Mouse (Mus musculus) ES-Bruce4 (cell line): ENCODE results near the gene Gm9747. TPM values are rescaled to one million over a fixed set of nuclear protein-coding genes. Genes with fewer than 3 reads are reported as not detected.

Source experiments
- H3K27ac ChIP-seq: 2 replicates; pipeline ENCODE4 v1.5.1; 2012; ENCODE audit warnings: low read length, inconsistent platforms; ENCODE audit not compliant: insufficient read depth
- H3K27me3 ChIP-seq: 2 replicates; pipeline ENCODE4 v1.6.1; 2012; ENCODE audit warnings: mild to moderate bottlenecking, low read length, inconsistent platforms; ENCODE audit not compliant: control insufficient read depth, poor library complexity, insufficient read depth, severe bottlenecking
- H3K36me3 ChIP-seq: 2 replicates; pipeline ENCODE4 v1.6.1; 2012; ENCODE audit warnings: inconsistent platforms, mild to moderate bottlenecking, low read length, moderate library complexity; ENCODE audit not compliant: control insufficient read depth, poor library complexity, insufficient read depth, severe bottlenecking
- H3K4me1 ChIP-seq: one replicate; pipeline ENCODE4 v1.8.1; 2011; ENCODE audit warnings: low read length; ENCODE audit not compliant: control insufficient read depth, insufficient read depth
- H3K4me3 ChIP-seq: 2 replicates; pipeline ENCODE4 v1.5.1; 2011; ENCODE audit warnings: low read depth, mild to moderate bottlenecking, low read length
- H3K9ac ChIP-seq: 2 replicates; pipeline ENCODE4 v1.6.1; 2012; ENCODE audit warnings: low read depth, mild to moderate bottlenecking, inconsistent platforms; ENCODE audit not compliant: poor library complexity, severe bottlenecking
- H3K9me3 ChIP-seq: replicated peaks from 2 replicates; pipeline ENCODE4 v1.6.1; 2012; ENCODE audit warnings: mild to moderate bottlenecking, low read length, inconsistent platforms; ENCODE audit not compliant: control insufficient read depth, poor library complexity, insufficient read depth, severe bottlenecking
- CTCF ChIP-seq: IDR thresholded peaks from one replicate; pipeline ENCODE4 v1.8.1; 2011; ENCODE audit warnings: low read depth, low read length
- EP300 ChIP-seq: IDR thresholded peaks from 2 replicates; pipeline ENCODE4 v1.6.1; 2011; ENCODE audit warnings: low read depth, low read length; ENCODE audit not compliant: insufficient read depth
- POLR2A ChIP-seq: IDR thresholded peaks from one replicate; pipeline ENCODE4 v1.8.1; 2011; ENCODE audit warnings: low read length; ENCODE audit not compliant: insufficient read depth
- polyA plus RNA-seq: library from polyadenylated mRNA; stranded (reverse); fragments of >200 nt; gene quantifications from 2 replicates; pipeline ENCODE4 v1.2.4, GENCODE M21; 2011; ENCODE audit warnings: low read depth; ENCODE audit not compliant: missing spikeins, insufficient read depth, insufficient read length

Gm9747 gene
- polyA plus RNA-seq = not detected in 2 replicates

- H3K9ac ChIP-seq = no peak within 1 kb of the TSS
- no peak for TF ChIP-seq EP300
- TF ChIP-seq CTCF = no peak
- no peak for TF ChIP-seq POLR2A
- H3K9me3 ChIP-seq = no peaks in the 10 kb centered on the region
- no peaks in the 10 kb centered on the region for H3K27me3 ChIP-seq
- H3K4me3 ChIP-seq = no peak within 1 kb of the TSS
- no peaks in the 10 kb centered on the region for H3K4me1 ChIP-seq
- H3K36me3 ChIP-seq = no peaks in the 10 kb centered on the region
- no peak within 1 kb of the TSS for H3K27ac ChIP-seq
Observed at GRCm38 (mm10) chr1:82232812-82233211, at the start of gene Gm9747. Gene Gm9747, plus strand, starts transcription at chr1:82233112.

GRCm38 (mm10) chr1:82183913-82184442, 48.9 kb upstream of the Gm9747 start:
- no peak overlapping the region for H3K27ac ChIP-seq
- H3K9ac ChIP-seq = no peak overlapping the region

GRCm38 (mm10) chr1:82188549-82189231, 44.2 kb upstream of the Gm9747 start:
- H3K9me3 ChIP-seq = no peaks in the 10 kb centered on the region
- no peaks in the 10 kb centered on the region for H3K4me1 ChIP-seq
- H3K9ac ChIP-seq = no peak overlapping the region
- no peaks in the 10 kb centered on the region for H3K36me3 ChIP-seq
- no peak overlapping the region for H3K27ac ChIP-seq
- no peaks in the 10 kb centered on the region for H3K27me3 ChIP-seq
- H3K4me3 ChIP-seq = no peak overlapping the region
- TF ChIP-seq POLR2A (no peak), EP300 (no peak), CTCF (no peak)

More at GRCm38 (mm10) chr1:82183913-82184442, 48.9 kb upstream of the Gm9747 start:
- TF ChIP-seq POLR2A (no peak), EP300 (no peak), CTCF (no peak)
- no peaks in the 10 kb centered on the region for H3K36me3 ChIP-seq
- H3K4me3 ChIP-seq = no peak overlapping the region
- no peaks in the 10 kb centered on the region for H3K4me1 ChIP-seq
- no peaks in the 10 kb centered on the region for H3K9me3 ChIP-seq
- no peaks in the 10 kb centered on the region for H3K27me3 ChIP-seq

GRCm38 (mm10) chr1:82189516-82189915, 43.4 kb upstream of the Gm9747 start:
- no peaks in the 10 kb centered on the region for H3K36me3 ChIP-seq
- no peak for TF ChIP-seq CTCF
- no peak for TF ChIP-seq EP300
- no peak for TF ChIP-seq POLR2A
- no peaks in the 10 kb centered on the region for H3K9me3 ChIP-seq
- H3K27ac ChIP-seq = no peak overlapping the region
- no peaks in the 10 kb centered on the region for H3K27me3 ChIP-seq
- H3K4me1 ChIP-seq = no peaks in the 10 kb centered on the region
- H3K4me3 ChIP-seq = no peak overlapping the region
- no peak overlapping the region for H3K9ac ChIP-seq

- no peak for TF ChIP-seq CTCF
- TF ChIP-seq POLR2A = no peak
- TF ChIP-seq EP300 = no peak
- Histone ChIP-seq H3K27me3 (no peaks in the 10 kb centered on the region), H3K4me1 (no peaks in the 10 kb centered on the region), H3K9me3 (no peaks in the 10 kb centered on the region), H3K27ac (no peak overlapping the region), H3K4me3 (no peak overlapping the region), H3K36me3 (no peaks in the 10 kb centered on the region), H3K9ac (no peak overlapping the region)
Observed at GRCm38 (mm10) chr1:82191579-82191978, 41.3 kb upstream of the Gm9747 start.

- Histone ChIP-seq H3K4me1 (no peaks in the 10 kb centered on the region), H3K9me3 (no peaks in the 10 kb centered on the region), H3K4me3 (no peak overlapping the region), H3K27ac (no peak overlapping the region), H3K36me3 (no peaks in the 10 kb centered on the region), H3K9ac (no peak overlapping the region), H3K27me3 (no peaks in the 10 kb centered on the region)
- no peak for TF ChIP-seq CTCF
- no peak for TF ChIP-seq POLR2A
- TF ChIP-seq EP300 = no peak
Observed at GRCm38 (mm10) chr1:82199918-82200317, 33.0 kb upstream of the Gm9747 start.
